Comparison of ENCODE assay signal across 18 mouse cellular contexts in the genomic region with DNA sequence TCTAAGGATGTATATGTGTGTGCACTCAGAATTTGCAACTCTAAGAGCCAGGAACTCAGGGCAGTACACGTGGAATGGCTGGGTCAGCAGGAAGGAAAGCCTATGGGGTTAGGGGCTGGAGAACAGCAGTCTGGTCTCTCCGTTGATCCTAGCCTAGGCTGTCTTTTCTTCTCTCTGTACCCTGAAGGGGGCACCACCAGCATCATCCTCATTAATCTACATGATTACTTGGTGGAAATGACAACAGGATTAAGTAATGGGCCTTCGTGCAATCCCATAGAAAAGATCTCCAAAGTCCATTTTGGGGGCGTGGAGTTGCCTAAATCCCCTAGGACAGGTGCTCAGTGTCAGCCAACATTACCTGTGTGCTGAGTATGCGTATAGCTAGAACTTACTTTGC. TPM values are rescaled to one million over a fixed set of nuclear protein-coding genes. Genes with fewer than 3 reads are reported as not detected.
DNase-seq lines count a peak whose midpoint lies in the region; ATAC-seq and TF ChIP-seq lines count a peak whose summit lies in the region.
"Had no signal": no experiment of that assay in that cellular context is flagged by ENCODE, and none has a peak within 500 bp of the region (broad histone marks: within the 10 kb centered on the region; RNA-seq: fewer than 3 reads in every experiment).

No protein-coding gene starts in this region.

- no peak overlapping the region for H3K4me2 ChIP-seq in hindbrain, embryonic 13.5 days
- H3K4me2 ChIP-seq: embryonic facial prominence, embryonic 15.5 days; forebrain, embryonic 13.5 days; heart, embryonic 15.5 days; kidney, embryonic 15.5 days; midbrain, embryonic 15.5 days; neural tube, embryonic 12.5 days had no signal

- H3K9me3 ChIP-seq in hindbrain, embryonic 13.5 days = no peaks in the 10 kb centered on the region
- no peaks in the 10 kb centered on the region for H3K9me3 ChIP-seq in hindbrain, embryonic 10.5 days
- H3K9me3 ChIP-seq: embryonic facial prominence, embryonic 15.5 days; forebrain, embryonic 13.5 days; heart, embryonic 15.5 days; kidney, embryonic 15.5 days; midbrain, embryonic 15.5 days; neural tube, embryonic 12.5 days had no signal

- ATAC-seq in hindbrain, embryonic 13.5 days (ENCODE audit: low FRiP score) = no peak
- ATAC-seq: forebrain, embryonic 13.5 days; midbrain, embryonic 15.5 days had no signal

- DNase-seq in cerebellum, adult 2 months = no peak
- no peak for DNase-seq in cerebellum, postnatal 36 days
- no peak for DNase-seq in hindbrain, embryonic 10.5 days (ENCODE audit: low spot score)
- DNase-seq in lung, postnatal 36 days = peak; percentile 44
- DNase-seq in lung, postnatal 14 days = no peak
- DNase-seq in retina, embryonic 14.5 days (ENCODE audit: low spot score) = peak; percentile 24
- DNase-seq in kidney, postnatal 14 days = no peak
- DNase-seq: adrenal gland, postnatal 25 days; heart, adult 11 months; liver; thymus, postnatal 36 days had no signal

- H3K4me1 ChIP-seq in cerebellum, adult 2 months (ENCODE audit: control insufficient read depth, insufficient read depth, low read length) = peaks cover 28% of the 10 kb centered on the region
- H3K4me1 ChIP-seq in hindbrain, embryonic 13.5 days (replicated peaks) = peaks cover 29% of the 10 kb centered on the region
- H3K4me1 ChIP-seq in hindbrain, embryonic 10.5 days (replicated peaks) = peaks cover 12% of the 10 kb centered on the region

- no peak overlapping the region for H3K4me3 ChIP-seq in cerebellum, adult 2 months (replicated peaks; ENCODE audit: insufficient read depth, low read depth, low read length)
- H3K4me3 ChIP-seq in hindbrain, embryonic 13.5 days = no peak overlapping the region
- H3K4me3 ChIP-seq in hindbrain, embryonic 10.5 days = no peak overlapping the region
- H3K4me3 ChIP-seq: embryonic facial prominence, embryonic 15.5 days; forebrain, embryonic 13.5 days; heart, embryonic 15.5 days; kidney, embryonic 15.5 days; midbrain, embryonic 15.5 days; neural tube, embryonic 12.5 days had no signal

- no peak overlapping the region for H3K9ac ChIP-seq in hindbrain, embryonic 13.5 days
- H3K9ac ChIP-seq: embryonic facial prominence, embryonic 15.5 days; forebrain, embryonic 13.5 days; heart, embryonic 15.5 days; kidney, embryonic 15.5 days; midbrain, embryonic 15.5 days; neural tube, embryonic 12.5 days had no signal

- no peak for TF ChIP-seq POLR2A in cerebellum, adult 2 months (IDR thresholded peaks at IDR 0.05; ENCODE audit: borderline replicate concordance, insufficient read depth, low read length)

- TF ChIP-seq CTCF in cerebellum, adult 2 months (IDR thresholded peaks at IDR 0.05; ENCODE audit: borderline replicate concordance, insufficient read depth, low read depth, low read length) = no peak; the same call in 1 of the 2 replicates

- H3K36me3 ChIP-seq in hindbrain, embryonic 13.5 days = peaks cover 32% of the 10 kb centered on the region
- peaks cover 35% of the 10 kb centered on the region for H3K36me3 ChIP-seq in hindbrain, embryonic 10.5 days
- H3K36me3 ChIP-seq: heart, embryonic 15.5 days; midbrain, embryonic 15.5 days had no signal

- peak overlapping the region; percentile 73 for H3K27ac ChIP-seq in cerebellum, adult 2 months (ENCODE audit: insufficient read depth, low read length)
- H3K27ac ChIP-seq in hindbrain, embryonic 13.5 days = peak overlapping the region; percentile 87
- no peak overlapping the region for H3K27ac ChIP-seq in hindbrain, embryonic 10.5 days
- H3K27ac ChIP-seq: embryonic facial prominence, embryonic 15.5 days; heart, embryonic 15.5 days; kidney, embryonic 15.5 days; neural tube, embryonic 12.5 days had no signal

- WGBS in cerebellum, adult 2 months = 70% methylated on average over 5 of the region's 5 CpGs
- 76% methylated on average over 5 of the region's 5 CpGs for WGBS in hindbrain, embryonic 13.5 days
- WGBS in hindbrain, embryonic 10.5 days = 80% methylated on average over 5 of the region's 5 CpGs

- H3K27me3 ChIP-seq in cerebellum, adult 2 months (ENCODE audit: control insufficient read depth, insufficient read depth, low read length) = no peaks in the 10 kb centered on the region
- H3K27me3 ChIP-seq in hindbrain, embryonic 13.5 days = no peaks in the 10 kb centered on the region
- no peaks in the 10 kb centered on the region for H3K27me3 ChIP-seq in hindbrain, embryonic 10.5 days (ENCODE audit: insufficient read depth, poor library complexity, severe bottlenecking)
- H3K27me3 ChIP-seq: embryonic facial prominence, embryonic 15.5 days; forebrain, embryonic 13.5 days; heart, embryonic 15.5 days; kidney, embryonic 15.5 days; midbrain, embryonic 15.5 days; neural tube, embryonic 12.5 days had no signal

RNA-seq across cellular contexts. Expression of a gene that starts 44.2 kb away (rescaled TPM):
- 37.6 and 39.9 TPM in 2 replicates for polyA plus RNA-seq in cerebellum, adult 2 months (2012; rRNA removed)
- polyA plus RNA-seq in hindbrain, embryonic 13.5 days (2015; fragmentation: Nextera tagmentation; extraction: Ambion mirVana) = 23.7 and 24.9 TPM in 2 replicates
- polyA plus RNA-seq in hindbrain, embryonic 10.5 days (2016; fragmentation: Nextera tagmentation; extraction: Ambion mirVana) = 28.0 and 31.9 TPM in 2 replicates

RNA-seq across cellular contexts. Expression of a gene that starts 58.7 kb away (rescaled TPM):
- polyA plus RNA-seq in cerebellum, adult 2 months (2012; rRNA removed) = 257 and 288 TPM in 2 replicates
- 19.0 and 20.4 TPM in 2 replicates for polyA plus RNA-seq in hindbrain, embryonic 13.5 days (2015; fragmentation: Nextera tagmentation; extraction: Ambion mirVana)
- 6.4 and 6.9 TPM in 2 replicates for polyA plus RNA-seq in hindbrain, embryonic 10.5 days (2016; fragmentation: Nextera tagmentation; extraction: Ambion mirVana)

Comparison
In these comparisons a context has a peak if more than half of its experiments do, and no peak if none do; other contexts are left out.
1. DNase-seq: peak in lung, postnatal 36 days (single experiment) and retina, embryonic 14.5 days (single experiment); none in cerebellum, adult 2 months (0 of 2), cerebellum, postnatal 36 days (0 of 2), hindbrain, embryonic 10.5 days (single experiment), lung, postnatal 14 days (single experiment) and kidney, postnatal 14 days (single experiment).
2. RNA of a gene that starts 58.7 kb away (polyA plus RNA-seq): 257 to 288 TPM in cerebellum, adult 2 months; 19.0 to 20.4 TPM in hindbrain, embryonic 13.5 days and 6.4 to 6.9 TPM in hindbrain, embryonic 10.5 days; every median in the first group is over 10 times any median in the second.